Mouse (Mus musculus) layer of hippocampus, postnatal 10 days (tissue): ENCODE measurements around the gene Uba2. TPM values are rescaled to one million over a fixed set of nuclear protein-coding genes. Genes with fewer than 3 reads are reported as not detected.

ENCODE experiments used
- DNase-seq, 2 experiments: peaks; one replicate each; pipeline ENCODE4 v3.0.0; 2021; ENCODE audit warnings: low spot score in 2 of 2
- total RNA-seq, 2 experiments: library from RNA; stranded (reverse); gene quantifications; 2 replicates each; pipeline ENCODE4 v1.2.3; 2021

The Uba2 gene
- total RNA-seq, 2 experiments from 2014 or later = 84.8 to 85.0 TPM

DNA sequence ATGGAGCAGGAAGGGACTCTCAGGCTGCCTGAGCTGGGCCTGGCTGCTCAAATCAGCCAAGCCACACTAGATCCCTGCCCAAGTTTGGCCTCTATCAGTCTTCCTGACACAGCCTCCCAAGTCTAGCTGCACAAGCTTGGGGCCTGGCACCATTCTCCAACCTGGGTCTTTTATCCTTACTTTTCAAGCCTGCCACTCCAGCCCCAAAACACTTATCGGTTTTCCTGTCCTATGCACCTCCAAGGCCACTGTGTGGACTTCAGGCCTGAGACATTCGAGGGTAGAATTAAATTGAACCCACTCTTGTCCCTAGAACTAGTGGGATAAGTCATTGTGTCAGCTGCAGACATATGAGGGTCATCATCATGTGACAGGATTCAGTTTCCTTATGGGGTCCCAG, 69.4 kb downstream of the Uba2 start:
- no peak for DNase-seq

DNA sequence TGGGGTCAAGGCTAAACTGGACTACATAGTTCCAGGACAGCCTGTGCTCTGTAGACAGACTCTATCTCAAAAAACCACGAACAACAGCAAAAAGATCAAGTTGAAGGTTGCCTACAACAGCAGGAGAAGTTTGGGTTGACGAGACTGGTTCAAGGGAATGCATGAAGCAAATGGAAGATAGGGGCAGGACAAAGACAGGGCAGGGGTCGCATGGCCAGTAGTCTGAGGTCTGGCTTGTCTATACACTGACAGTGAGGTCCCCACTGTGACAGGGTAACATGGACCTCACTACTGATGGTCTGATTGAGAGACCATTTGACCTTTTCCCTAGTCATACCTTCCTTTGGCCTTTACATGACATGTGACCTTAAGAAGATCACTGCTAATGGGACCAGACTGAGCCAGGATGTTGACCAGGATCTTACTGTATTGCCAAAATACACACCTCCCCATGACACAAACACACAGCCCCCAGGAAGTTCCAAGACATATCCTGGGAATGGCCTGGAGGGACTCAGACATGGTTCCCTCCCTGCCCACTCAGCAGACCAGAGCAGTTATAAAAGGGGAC, 74.4 kb downstream of the Uba2 start, which contains the start of gene Scgb1b30:
TSS of gene Scgb1b30 (plus strand) at position 521 of the 571 bp plus-strand sequence.
- no peak for DNase-seq

Other genes with a start within 250 kb of the Uba2 start
- gene Scgb2b26, start 224.6 kb downstream of the Uba2 start, total RNA-seq = not detected
- not detected for gene Scgb2b27, start 155.7 kb downstream of the Uba2 start, total RNA-seq
- gene Scgb1b27, start 148.1 kb downstream of the Uba2 start, total RNA-seq = not detected
- gene Scgb1b30, start 74.2 kb downstream of the Uba2 start, total RNA-seq = not detected
- gene Wtip, start 36.3 kb downstream of the Uba2 start, total RNA-seq = 10 to 100 TPM; 18.0 to 22.3 TPM
- gene Pdcd2l, start 27.1 kb upstream of the Uba2 start, total RNA-seq = 10 to 100 TPM; 23.5 to 28.9 TPM
- gene Gpi1, start 60.7 kb upstream of the Uba2 start, total RNA-seq = 100 to 1,000 TPM; 697 to 748 TPM
- not detected for gene Gm6096, start 81.4 kb upstream of the Uba2 start, total RNA-seq
- gene 4931406P16Rik, start 144.0 kb upstream of the Uba2 start, total RNA-seq = 10 to 100 TPM; 57.7 to 62.4 TPM
- gene Lsm14a, start 223.7 kb upstream of the Uba2 start, total RNA-seq = 10 to 100 TPM; 67.9 to 72.7 TPM